Mouse (Mus musculus) ovary, postnatal 14 days (tissue): ENCODE measurements around the gene Nt5c3.

Experiments used
- DNase-seq: peaks from one replicate; pipeline ENCODE4 v3.0.0; 2022; ENCODE audit warnings: low spot score

Nt5c3 gene

GRCm38 (mm10) chr6:56835532-56835931, 88.2 kb downstream of the Nt5c3 start:
- no peak for DNase-seq

GRCm38 (mm10) chr6:56834769-56835168, 89.0 kb downstream of the Nt5c3 start:
- no peak for DNase-seq

- no peak for DNase-seq
These were observed 90.9 kb downstream of the Nt5c3 start for GRCm38 (mm10) chr6:56832830-56833229.

- DNase-seq: peak; percentile 11
These were observed 91.3 kb downstream of the Nt5c3 start for GRCm38 (mm10) chr6:56832407-56832796.
